Mouse (Mus musculus) kidney, adult 2 months (tissue): Measurements from ENCODE around the gene Lsm4. TPM values are rescaled to one million over a fixed set of nuclear protein-coding genes. Genes with fewer than 3 reads are reported as not detected.

Experiments
- DNase-seq: peaks from one replicate; pipeline ENCODE4 v3.0.0; 2021
- H3K27ac ChIP-seq: fragments of 200-500 bp; 2 replicates; pipeline ENCODE4 v1.5.1; 2012; ENCODE audit warnings: low read depth, low read length, control low read depth, inconsistent platforms; ENCODE audit not compliant: insufficient read depth
- H3K27me3 ChIP-seq: fragments of 200-500 bp; replicated peaks from 2 replicates; pipeline ENCODE4 v1.6.1; 2012; ENCODE audit warnings: mild to moderate bottlenecking, moderate library complexity, low read length, inconsistent platforms; ENCODE audit not compliant: control insufficient read depth, insufficient read depth
- H3K36me3 ChIP-seq: fragments of 200-500 bp; 2 replicates; pipeline ENCODE4 v1.6.1; 2012; ENCODE audit warnings: mild to moderate bottlenecking, moderate library complexity, low read length, inconsistent platforms; ENCODE audit not compliant: control insufficient read depth, insufficient read depth
- H3K4me1 ChIP-seq: fragments of 200-500 bp; 2 replicates; pipeline ENCODE4 v1.6.1; 2011; ENCODE audit warnings: low read length; ENCODE audit not compliant: control insufficient read depth, insufficient read depth
- H3K4me3 ChIP-seq: fragments of 200-500 bp; 2 replicates; pipeline ENCODE4 v1.5.1; 2011; ENCODE audit warnings: mild to moderate bottlenecking, low read depth, low read length, control low read depth; ENCODE audit not compliant: insufficient read depth
- CTCF ChIP-seq: fragments of 200-500 bp; conservative IDR thresholded peaks from 2 replicates; pipeline ENCODE4 v1.5.1; 2011; ENCODE audit warnings: low read depth, mild to moderate bottlenecking, control low read depth, low read length, moderate library complexity, mixed read lengths; ENCODE audit not compliant: insufficient read depth, insufficient read length
- POLR2A ChIP-seq: fragments of 200-500 bp; IDR thresholded peaks from one replicate; pipeline ENCODE4 v1.6.1; 2011; ENCODE audit warnings: low read depth, low read length, control low read depth
- WGBS: fragments of 180-500 bp; shearing (Covaris S2); methylation state at CpG from one replicate; pipeline ENCODE4 v1.1.7; 2018; 5-methylcytosine and 5-hydroxymethylcytosine counted together
- polyA plus RNA-seq: library from polyadenylated mRNA; depleted of rRNA; stranded (reverse); fragments of >200 nt; gene quantifications from 2 replicates; pipeline ENCODE4 v1.2.3, GENCODE M21; 2012; rRNA removed

The Lsm4 gene
- polyA plus RNA-seq, 1 experiment, result 120 TPM

- H3K36me3 ChIP-seq, result no peaks in the 10 kb centered on the region; the same call in 1 of the 2 replicates
- 24% methylated on average over 7 of the region's 7 CpGs for WGBS
- no peaks in the 10 kb centered on the region for H3K27me3 ChIP-seq
- peak within 1 kb of the TSS; percentile 100 for H3K27ac ChIP-seq
- H3K4me3 ChIP-seq, result peak within 1 kb of the TSS; percentile 74
- DNase-seq, result peak; percentile 98
- H3K4me1 ChIP-seq, result peaks cover 7% of the 10 kb centered on the region; the same call in 1 of the 2 replicates
- no peak for TF ChIP-seq CTCF
- peak; percentile 30 for TF ChIP-seq POLR2A
Measured at GRCm38 (mm10) chr8:70723486-70724210, 50.6 kb downstream of the Lsm4 start, which contains the start of gene Pde4c. TSS of gene Pde4c (plus strand) at chr8:70723720.

GRCm38 (mm10) chr8:70724216-70724615, 51.2 kb downstream of the Lsm4 start:
- H3K36me3 ChIP-seq, result no peaks in the 10 kb centered on the region; the same call in 1 of the 2 replicates
- peak overlapping the region; percentile 100 for H3K27ac ChIP-seq
- no peaks in the 10 kb centered on the region for H3K27me3 ChIP-seq
- DNase-seq, result peak; percentile 51
- WGBS, result 33% methylated on average over 12 of the region's 12 CpGs
- peak overlapping the region; percentile 74 for H3K4me3 ChIP-seq
- TF ChIP-seq POLR2A (no peak), CTCF (no peak)
- peaks cover 7% of the 10 kb centered on the region; the same call in 1 of the 2 replicates for H3K4me1 ChIP-seq

GRCm38 (mm10) chr8:70725792-70726447, 52.9 kb downstream of the Lsm4 start:
- no peak overlapping the region for H3K27ac ChIP-seq
- 24% methylated on average over 14 of the region's 14 CpGs for WGBS
- DNase-seq, result peak; percentile 76
- peaks cover 4% of the 10 kb centered on the region; the same call in 1 of the 2 replicates for H3K4me1 ChIP-seq
- TF ChIP-seq CTCF (no peak), POLR2A (no peak)
- no peaks in the 10 kb centered on the region; the same call in 1 of the 2 replicates for H3K36me3 ChIP-seq
- H3K27me3 ChIP-seq, result no peaks in the 10 kb centered on the region
- no peak overlapping the region for H3K4me3 ChIP-seq

GRCm38 (mm10) chr8:70726721-70727120, 53.7 kb downstream of the Lsm4 start:
- Histone ChIP-seq H3K36me3 (no peaks in the 10 kb centered on the region; the same call in 1 of the 2 replicates), H3K27ac (no peak overlapping the region), H3K4me1 (peaks cover 4% of the 10 kb centered on the region; the same call in 1 of the 2 replicates), H3K4me3 (no peak overlapping the region), H3K27me3 (no peaks in the 10 kb centered on the region)
- no peak for DNase-seq
- TF ChIP-seq POLR2A (no peak), CTCF (no peak)
- WGBS, result 56% methylated on average over 11 of the region's 11 CpGs

Other genes with a start within 250 kb of the Lsm4 start
- gene Crtc1, start 233.7 kb upstream of the Lsm4 start, polyA plus RNA-seq, result 16.8 and 18.1 TPM in 2 replicates
- 20.2 and 29.7 TPM in 2 replicates for gene Klhl26, start 196.3 kb upstream of the Lsm4 start, polyA plus RNA-seq
- gene Tmem59l, start 185.9 kb upstream of the Lsm4 start, polyA plus RNA-seq, result 0.20 and 0.44 TPM in 2 replicates
- 2.6 TPM in 2 replicates for gene Crlf1, start 180.1 kb upstream of the Lsm4 start, polyA plus RNA-seq
- 161 and 177 TPM in 2 replicates for gene Rex1bd, start 166.5 kb upstream of the Lsm4 start, polyA plus RNA-seq
- 620 and 835 TPM in 2 replicates for gene Uba52, start 162.4 kb upstream of the Lsm4 start, polyA plus RNA-seq
- 320 and 410 TPM in 2 replicates for gene Fkbp8, start 145.5 kb upstream of the Lsm4 start, polyA plus RNA-seq
- gene Kxd1, start 145.3 kb upstream of the Lsm4 start, polyA plus RNA-seq, result 151 TPM in 2 replicates
- 16.4 and 18.1 TPM in 2 replicates for gene Ell, start 133.8 kb upstream of the Lsm4 start, polyA plus RNA-seq
- 127 and 159 TPM in 2 replicates for gene Isyna1, start 78.9 kb upstream of the Lsm4 start, polyA plus RNA-seq
- 84.9 and 123 TPM in 2 replicates for gene Ssbp4, start 64.4 kb upstream of the Lsm4 start, polyA plus RNA-seq
- gene Lrrc25, start 57.1 kb upstream of the Lsm4 start, polyA plus RNA-seq, result 3.2 and 3.5 TPM in 2 replicates
- 11.2 and 17.8 TPM in 2 replicates for gene Gdf15, start 40.8 kb upstream of the Lsm4 start, polyA plus RNA-seq
- gene Pgpep1, start 12.9 kb upstream of the Lsm4 start, polyA plus RNA-seq, result 296 TPM in 2 replicates
- gene Jund, start 25.7 kb downstream of the Lsm4 start, polyA plus RNA-seq, result 158 and 201 TPM in 2 replicates
- gene Iqcn, start 30.2 kb downstream of the Lsm4 start, polyA plus RNA-seq, result 0.03 and 0.12 TPM in 2 replicates
- gene Gm3336, start 45.3 kb downstream of the Lsm4 start, polyA plus RNA-seq, result 0.61 and 0.99 TPM in 2 replicates
- 81.6 and 113 TPM in 2 replicates for gene Pde4c, start 50.5 kb downstream of the Lsm4 start, polyA plus RNA-seq
- 29.7 and 31.1 TPM in 2 replicates for gene Rab3a, start 81.4 kb downstream of the Lsm4 start, polyA plus RNA-seq
- gene Mpv17l2, start 87.7 kb downstream of the Lsm4 start, polyA plus RNA-seq, result 73.4 and 96.3 TPM in 2 replicates
- 60.5 and 94.7 TPM in 2 replicates for gene Pik3r2, start 103.5 kb downstream of the Lsm4 start, polyA plus RNA-seq
- gene Mast3, start 131.8 kb downstream of the Lsm4 start, polyA plus RNA-seq, result 25.3 and 27.4 TPM in 2 replicates
- gene Il12rb1, start 135.2 kb downstream of the Lsm4 start, polyA plus RNA-seq, result 0.42 and 0.48 TPM in 2 replicates
- gene Arrdc2, start 166.5 kb downstream of the Lsm4 start, polyA plus RNA-seq, result 19.8 and 26.2 TPM in 2 replicates
- gene Kcnn1, start 190.0 kb downstream of the Lsm4 start, polyA plus RNA-seq, result 9.4 and 11.0 TPM in 2 replicates
- 48.9 and 49.2 TPM in 2 replicates for gene Ccdc124, start 200.7 kb downstream of the Lsm4 start, polyA plus RNA-seq
- 0.19 and 0.31 TPM in 2 replicates for gene Slc5a5, start 219.5 kb downstream of the Lsm4 start, polyA plus RNA-seq
- 3,589 and 3,709 TPM in 2 replicates for gene Rpl18a, start 224.2 kb downstream of the Lsm4 start, polyA plus RNA-seq
- 18.4 and 24.4 TPM in 2 replicates for gene Map1s, start 232.7 kb downstream of the Lsm4 start, polyA plus RNA-seq